Mouse (Mus musculus): ENCODE data around the gene Scn3a. TPM values are rescaled to one million over a fixed set of nuclear protein-coding genes. Genes with fewer than 3 reads are reported as not detected.

The Scn3a gene
- polyA plus RNA-seq, 2 experiments = 0.01 TPM

DNA sequence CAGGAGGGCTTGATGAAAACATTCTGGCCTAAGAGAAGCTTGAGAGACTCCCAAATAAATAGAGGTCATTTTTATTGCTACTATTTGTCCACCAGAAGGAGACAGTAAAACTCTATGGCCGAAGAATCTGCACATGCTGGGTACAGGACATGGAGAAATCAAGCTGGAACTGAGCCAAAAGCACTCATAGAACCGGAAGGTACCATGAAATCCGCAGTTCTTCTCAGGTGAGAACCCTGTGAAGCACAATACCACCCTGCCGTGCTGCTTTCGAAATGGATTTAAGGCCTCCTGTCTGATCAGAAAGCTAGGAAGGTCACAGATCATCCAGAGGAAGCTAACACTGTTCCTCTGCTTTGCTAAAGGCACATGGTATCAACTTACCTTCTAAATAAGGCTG is 143.9 kb downstream of the Scn3a start:
- Histone ChIP-seq H3K9me3 (ENCODE audit: control insufficient read depth, low read length) (no peaks in the 10 kb centered on the region), H3K4me2 (ENCODE audit: low read depth) (no peak overlapping the region), H3K9ac (replicated peaks) (no peak overlapping the region), H3K27ac (no peak overlapping the region), H3K4me3 (ENCODE audit: insufficient read depth in 1 of 2, low read depth in 2 of 2, low read length in 2 of 2) (no peak overlapping the region), H3K27me3 (ENCODE audit: control insufficient read depth, insufficient read depth, low read length) (no peaks in the 10 kb centered on the region), H3K36me3 (replicated peaks; ENCODE audit: control insufficient read depth, insufficient read depth, low read depth) (no peaks in the 10 kb centered on the region), H3K4me1 (replicated peaks; ENCODE audit: control insufficient read depth in 2 of 2, insufficient read depth in 2 of 2, low read length in 1 of 2) (no peaks in the 10 kb centered on the region)
- DNase-seq (ENCODE audit: low read depth in 3 of 3, low spot score in 3 of 3) (no peak), ATAC-seq (ENCODE audit: insufficient read depth) (no peak)
- WGBS (ENCODE audit: insufficient replicate concordance) = 57% methylated on average over 5 of the region's 5 CpGs
- no peak for TF ChIP-seq EP300 (IDR thresholded peaks at IDR 0.05; ENCODE audit: low read depth)
- no peak for TF ChIP-seq CTCF (IDR thresholded peaks at IDR 0.05; ENCODE audit: low read depth)

DNA sequence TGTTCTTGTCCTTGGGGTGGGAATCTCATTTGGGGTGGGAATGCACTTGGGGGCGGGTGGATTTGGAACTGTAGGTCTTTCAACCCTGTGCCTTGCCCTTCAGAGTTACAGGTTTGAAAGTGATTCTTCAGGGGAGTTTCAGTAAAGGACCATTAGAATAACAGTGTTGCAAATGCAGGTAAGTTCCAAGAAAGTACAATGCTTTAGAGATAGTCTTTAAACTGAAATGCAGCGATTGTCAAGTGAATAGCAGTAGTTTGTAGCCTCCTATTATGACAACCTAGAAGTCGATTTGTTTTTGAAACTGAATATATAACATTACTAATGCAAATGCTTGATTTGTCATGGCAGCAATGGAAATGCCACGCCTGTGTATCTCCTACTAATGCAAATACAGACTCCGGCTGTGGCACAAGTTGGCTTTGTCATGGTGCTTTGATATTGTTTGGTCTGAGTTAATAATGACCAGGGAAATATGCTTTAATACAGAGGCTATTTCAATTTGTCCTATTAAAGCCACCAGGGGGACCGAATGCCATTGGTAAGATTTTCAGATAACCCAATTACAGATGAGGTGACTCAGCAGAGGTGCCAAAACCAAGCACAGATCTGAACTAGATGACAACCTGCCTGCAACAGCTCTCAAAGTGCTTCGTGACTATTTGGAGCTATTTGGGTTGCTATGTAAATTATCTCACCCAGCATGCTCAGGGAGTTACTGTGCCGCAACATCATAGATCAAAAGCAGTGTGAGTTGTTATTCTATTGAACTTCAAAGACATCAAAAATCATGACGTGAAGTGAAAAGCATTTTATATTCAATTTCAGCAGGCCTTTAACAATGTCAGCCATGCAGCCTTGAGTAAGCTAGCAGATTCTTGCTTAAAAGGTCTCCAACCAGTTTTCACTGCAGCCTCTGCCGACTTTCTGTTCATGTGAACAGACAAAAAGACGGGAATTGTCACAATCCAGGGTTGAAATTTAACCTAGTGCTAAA is 145.9 kb downstream of the Scn3a start:
- ATAC-seq (ENCODE audit: insufficient read depth) (no peak), DNase-seq (ENCODE audit: low read depth in 3 of 3, low spot score in 3 of 3) (no peak)
- TF ChIP-seq EP300 (IDR thresholded peaks at IDR 0.05; ENCODE audit: low read depth) (no peak), CTCF (IDR thresholded peaks at IDR 0.05; ENCODE audit: low read depth) (no peak)
- Histone ChIP-seq H3K4me1 (replicated peaks; ENCODE audit: control insufficient read depth in 2 of 2, insufficient read depth in 2 of 2, low read length in 1 of 2) (no peaks in the 10 kb centered on the region), H3K36me3 (replicated peaks; ENCODE audit: control insufficient read depth, insufficient read depth, low read depth) (no peaks in the 10 kb centered on the region), H3K9me3 (ENCODE audit: control insufficient read depth, low read length) (no peaks in the 10 kb centered on the region), H3K4me3 (ENCODE audit: insufficient read depth in 1 of 2, low read depth in 2 of 2, low read length in 2 of 2) (no peak overlapping the region), H3K9ac (replicated peaks) (no peak overlapping the region), H3K4me2 (ENCODE audit: low read depth) (no peak overlapping the region), H3K27me3 (ENCODE audit: control insufficient read depth, insufficient read depth, low read length) (no peaks in the 10 kb centered on the region), H3K27ac (no peak overlapping the region)
- 49% methylated on average over 11 of the region's 11 CpGs for WGBS (ENCODE audit: insufficient replicate concordance)

DNA sequence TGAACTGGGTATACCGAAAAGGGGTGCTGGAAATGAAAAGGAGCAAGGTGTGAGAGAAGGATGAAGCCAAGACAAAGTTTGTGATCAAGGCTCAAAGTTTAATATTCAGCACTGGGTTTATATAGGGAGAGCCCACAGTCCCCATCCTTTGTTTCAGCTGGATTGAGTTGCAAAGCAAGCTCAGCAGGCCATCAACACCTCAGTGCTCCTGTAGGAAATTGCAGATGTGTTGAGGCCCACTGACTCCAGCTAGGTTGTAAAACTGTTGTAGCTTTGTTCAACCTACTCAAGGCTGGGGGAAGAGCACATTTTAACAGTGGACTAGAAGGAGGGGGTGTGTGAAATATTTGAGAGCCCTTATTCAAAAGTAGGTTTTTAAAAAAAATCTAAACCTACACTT is 148.8 kb downstream of the Scn3a start:
- WGBS (ENCODE audit: insufficient replicate concordance) = 48% methylated on average over 1 of the region's 1 CpGs
- no peak for DNase-seq (ENCODE audit: low read depth in 3 of 3, low spot score in 3 of 3)

DNA sequence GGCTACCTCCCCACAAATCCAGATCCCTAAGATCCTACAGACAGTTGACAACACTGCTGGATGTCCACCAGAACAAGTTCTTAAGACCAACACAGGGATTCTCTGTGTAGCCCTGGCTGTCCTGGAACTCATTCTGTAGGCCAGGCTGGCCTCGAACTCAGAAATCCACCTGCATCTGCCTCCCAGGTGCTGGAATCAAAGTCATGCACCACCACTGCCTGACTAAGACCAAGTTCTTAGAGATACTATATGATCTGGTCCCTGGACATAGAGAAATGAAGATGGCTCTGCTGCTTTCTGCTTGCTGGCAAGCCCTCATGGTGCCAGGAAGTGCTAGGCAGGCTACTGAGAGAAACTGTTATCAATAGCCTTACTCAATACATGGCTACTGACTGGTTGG is 150.9 kb downstream of the Scn3a start:
- no peaks in the 10 kb centered on the region for H3K27me3 ChIP-seq (ENCODE audit: control insufficient read depth, insufficient read depth, low read length)
- ATAC-seq (ENCODE audit: insufficient read depth) (no peak), DNase-seq (ENCODE audit: low read depth in 3 of 3, low spot score in 3 of 3) (no peak)
- no peaks in the 10 kb centered on the region for H3K9me3 ChIP-seq (ENCODE audit: control insufficient read depth, low read length)
- H3K27ac ChIP-seq = no peak overlapping the region
- TF ChIP-seq EP300 (IDR thresholded peaks at IDR 0.05; ENCODE audit: low read depth) = no peak
- TF ChIP-seq CTCF (IDR thresholded peaks at IDR 0.05; ENCODE audit: low read depth) = no peak
- no peak overlapping the region for H3K4me2 ChIP-seq (ENCODE audit: low read depth)
- no peak overlapping the region for H3K9ac ChIP-seq (replicated peaks)
- WGBS (ENCODE audit: insufficient replicate concordance) = 44% methylated on average over 1 of the region's 1 CpGs
- H3K36me3 ChIP-seq (replicated peaks; ENCODE audit: control insufficient read depth, insufficient read depth, low read depth) = no peaks in the 10 kb centered on the region
- H3K4me1 ChIP-seq (replicated peaks; ENCODE audit: control insufficient read depth in 2 of 2, insufficient read depth in 2 of 2, low read length in 1 of 2) = no peaks in the 10 kb centered on the region
- H3K4me3 ChIP-seq (ENCODE audit: insufficient read depth in 1 of 2, low read depth in 2 of 2, low read length in 2 of 2) = no peak overlapping the region

More for the DNA sequence above, 148.8 kb downstream of the Scn3a start:
- Histone ChIP-seq H3K27me3 (ENCODE audit: control insufficient read depth, insufficient read depth, low read length) (no peaks in the 10 kb centered on the region), H3K4me2 (ENCODE audit: low read depth) (no peak overlapping the region), H3K4me1 (replicated peaks; ENCODE audit: control insufficient read depth in 2 of 2, insufficient read depth in 2 of 2, low read length in 1 of 2) (no peaks in the 10 kb centered on the region), H3K36me3 (replicated peaks; ENCODE audit: control insufficient read depth, insufficient read depth, low read depth) (no peaks in the 10 kb centered on the region), H3K4me3 (ENCODE audit: insufficient read depth in 1 of 2, low read depth in 2 of 2, low read length in 2 of 2) (no peak overlapping the region), H3K9ac (replicated peaks) (no peak overlapping the region), H3K27ac (no peak overlapping the region), H3K9me3 (ENCODE audit: control insufficient read depth, low read length) (no peaks in the 10 kb centered on the region)
- no peak for ATAC-seq (ENCODE audit: insufficient read depth)
- TF ChIP-seq CTCF (IDR thresholded peaks at IDR 0.05; ENCODE audit: low read depth) (no peak), EP300 (IDR thresholded peaks at IDR 0.05; ENCODE audit: low read depth) (no peak)

DNA sequence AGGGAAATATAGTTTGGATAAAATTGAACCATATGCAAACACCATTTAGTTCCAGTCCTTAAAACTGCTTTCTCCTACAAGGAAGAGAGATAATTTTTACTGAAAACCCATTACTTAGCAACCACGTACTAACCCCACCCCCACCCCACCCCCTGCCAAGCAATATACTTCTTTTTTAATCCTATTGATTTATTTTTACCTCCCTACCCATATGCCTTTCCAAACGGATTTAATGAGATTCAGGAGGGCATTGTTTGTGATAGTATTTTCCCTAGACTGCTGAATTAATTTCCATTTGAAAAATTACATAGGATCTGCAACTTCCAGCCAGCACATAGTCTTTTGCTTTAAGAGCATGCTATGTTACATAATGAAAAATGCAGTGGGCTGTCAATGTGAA is 152.1 kb downstream of the Scn3a start:
- no peak overlapping the region for H3K4me3 ChIP-seq (ENCODE audit: insufficient read depth in 1 of 2, low read depth in 2 of 2, low read length in 2 of 2)
- DNase-seq (ENCODE audit: low read depth in 3 of 3, low spot score in 3 of 3) (no peak), ATAC-seq (ENCODE audit: insufficient read depth) (no peak)
- H3K27me3 ChIP-seq (ENCODE audit: control insufficient read depth, insufficient read depth, low read length) = no peaks in the 10 kb centered on the region
- no peak overlapping the region for H3K27ac ChIP-seq
- WGBS (ENCODE audit: insufficient replicate concordance) = 5% methylated on average over 2 of the region's 2 CpGs
- TF ChIP-seq CTCF (IDR thresholded peaks at IDR 0.05; ENCODE audit: low read depth) = no peak
- no peak for TF ChIP-seq EP300 (IDR thresholded peaks at IDR 0.05; ENCODE audit: low read depth)
- no peaks in the 10 kb centered on the region for H3K9me3 ChIP-seq (ENCODE audit: control insufficient read depth, low read length)
- H3K4me2 ChIP-seq (ENCODE audit: low read depth) = no peak overlapping the region
- no peak overlapping the region for H3K9ac ChIP-seq (replicated peaks)
- no peaks in the 10 kb centered on the region for H3K4me1 ChIP-seq (replicated peaks; ENCODE audit: control insufficient read depth in 2 of 2, insufficient read depth in 2 of 2, low read length in 1 of 2)
- no peaks in the 10 kb centered on the region for H3K36me3 ChIP-seq (replicated peaks; ENCODE audit: control insufficient read depth, insufficient read depth, low read depth)

Measured in liver, embryonic 14.5 days (tissue).